Mouse (Mus musculus): ENCODE results near the gene Gm16513. TPM values are rescaled to one million over a fixed set of nuclear protein-coding genes. Genes with fewer than 3 reads are reported as not detected.
"Not testable (repeated sequence)": the region's sequence is repeated elsewhere in the genome, so short reads cannot be mapped to it uniquely, and the experiment has no call there.

Gm16513 gene
- not detected in 2 replicates for polyA plus RNA-seq (2015; fragmentation: Nextera tagmentation; extraction: Ambion mirVana)

- H3K4me1 ChIP-seq (replicated peaks); H3K9ac ChIP-seq; ATAC-seq (ENCODE audit: low FRiP score); H3K36me3 ChIP-seq; H3K27me3 ChIP-seq; H3K4me3 ChIP-seq; H3K27ac ChIP-seq; H3K4me2 ChIP-seq; H3K9me3 ChIP-seq: not testable (repeated sequence)
- no CpG with 5 or more reads among the region's 1 CpGs for WGBS
Observed at GRCm38 (mm10) chr5:95182324-95182723, at the start of gene Gm16513. Gene Gm16513, plus strand, starts transcription at chr5:95182624.

Other genes starting within 250 kb of the Gm16513 start
- not detected in 2 replicates for gene Gm6367, start 194.0 kb upstream of the Gm16513 start, polyA plus RNA-seq (2015; fragmentation: Nextera tagmentation; extraction: Ambion mirVana)
- gene Gm7942, start 75.7 kb upstream of the Gm16513 start, polyA plus RNA-seq (2015; fragmentation: Nextera tagmentation; extraction: Ambion mirVana), result not detected in 2 replicates
- gene Gm10424, start 90.1 kb downstream of the Gm16513 start, polyA plus RNA-seq (2015; fragmentation: Nextera tagmentation; extraction: Ambion mirVana), result not detected in 2 replicates
- not detected in 2 replicates for gene Gm3259, start 123.3 kb downstream of the Gm16513 start, polyA plus RNA-seq (2015; fragmentation: Nextera tagmentation; extraction: Ambion mirVana)